Mouse (Mus musculus) right cerebral cortex, postnatal 10 days (tissue): Measurements from ENCODE around the gene Mypn.

ENCODE experiments used
- DNase-seq, 2 experiments: peaks; one replicate each; pipeline ENCODE4 v3.0.0; 2021; ENCODE audit warnings: low spot score in 2 of 2

Gene Mypn

GRCm38 (mm10) chr10:63203728-63204127, at the start of gene Mypn:
Mypn (minus strand) TSS chr10:63203952.
- DNase-seq = no peak

GRCm38 (mm10) chr10:63248421-63248820, 44.7 kb upstream of the Mypn start:
- DNase-seq = no peak

GRCm38 (mm10) chr10:63247457-63247856, 43.7 kb upstream of the Mypn start:
- no peak for DNase-seq

- DNase-seq = no peak
Observed at GRCm38 (mm10) chr10:63245846-63246245, 42.1 kb upstream of the Mypn start.

GRCm38 (mm10) chr10:63244746-63245145, 41.0 kb upstream of the Mypn start:
- no peak for DNase-seq

GRCm38 (mm10) chr10:63244055-63244671, 40.4 kb upstream of the Mypn start:
- peak in 1 of 2 experiments; percentile 57 for DNase-seq

GRCm38 (mm10) chr10:63243493-63244054, 39.8 kb upstream of the Mypn start, which contains the start of gene Herc4:
Herc4 (plus strand) TSS chr10:63243810.
- DNase-seq = peak; percentile 97 to 98

- DNase-seq = no peak
Observed at GRCm38 (mm10) chr10:63242798-63243435, 39.2 kb upstream of the Mypn start.

GRCm38 (mm10) chr10:63240868-63241271, 37.1 kb upstream of the Mypn start:
- no peak for DNase-seq

GRCm38 (mm10) chr10:63239848-63240247, 36.1 kb upstream of the Mypn start:
- no peak for DNase-seq

- DNase-seq = no peak
Observed at GRCm38 (mm10) chr10:63238090-63238489, 34.3 kb upstream of the Mypn start.

GRCm38 (mm10) chr10:63237206-63237605, 33.5 kb upstream of the Mypn start:
- no peak for DNase-seq

- no peak for DNase-seq
Observed at GRCm38 (mm10) chr10:63236663-63237062, 32.9 kb upstream of the Mypn start.

GRCm38 (mm10) chr10:63235889-63236288, 32.1 kb upstream of the Mypn start:
- no peak for DNase-seq

- no peak for DNase-seq
Observed at GRCm38 (mm10) chr10:63234133-63234532, 30.4 kb upstream of the Mypn start.

GRCm38 (mm10) chr10:63231630-63232029, 27.9 kb upstream of the Mypn start:
- no peak for DNase-seq

- peak; percentile 57 for DNase-seq
Observed at GRCm38 (mm10) chr10:63230854-63231253, 27.1 kb upstream of the Mypn start.

- peak; percentile 48 to 69 for DNase-seq
Observed at GRCm38 (mm10) chr10:63230266-63230665, 26.5 kb upstream of the Mypn start.

- no peak for DNase-seq
Observed at GRCm38 (mm10) chr10:63224341-63224740, 20.6 kb upstream of the Mypn start.

- DNase-seq = peak in 1 of 2 experiments; percentile 24
Observed at GRCm38 (mm10) chr10:63221081-63221783, 17.5 kb upstream of the Mypn start.

- DNase-seq = no peak
Observed at GRCm38 (mm10) chr10:63208871-63209270, 5.1 kb upstream of the Mypn start.

- no peak for DNase-seq
Observed at GRCm38 (mm10) chr10:63203002-63203401, 750 bp downstream of the Mypn start.

GRCm38 (mm10) chr10:63201534-63201933, 2.2 kb downstream of the Mypn start:
- no peak for DNase-seq
